Mouse (Mus musculus) heart, embryonic 15.5 days (tissue): Measurements from ENCODE around the gene Gm5127. TPM values are rescaled to one million over a fixed set of nuclear protein-coding genes. Genes with fewer than 3 reads are reported as not detected.

Experiments used
- ATAC-seq: fragments of 200-750 bp; cut with Nextera tagmentation; replicated peaks from 2 replicates; pipeline ENCODE4 v1.8.0; 2017; ENCODE audit warnings: low read depth, moderate TSS enrichment; ENCODE audit not compliant: insufficient number of reproducible peaks, insufficient read depth, low FRiP score
- H3K27ac ChIP-seq: fragments of 300-500 bp; sonication (generic); 2 replicates; pipeline ENCODE4 v1.5.1; 2015; ENCODE audit warnings: mild to moderate bottlenecking, inconsistent platforms
- H3K27me3 ChIP-seq: fragments of 300-500 bp; sonication (generic); 2 replicates; pipeline ENCODE4 v1.6.1; 2015; ENCODE audit warnings: inconsistent platforms
- H3K36me3 ChIP-seq: fragments of 300-500 bp; sonication (generic); 2 replicates; pipeline ENCODE4 v1.6.1; 2015; ENCODE audit warnings: mild to moderate bottlenecking, inconsistent platforms
- H3K4me1 ChIP-seq: fragments of 300-500 bp; sonication (generic); replicated peaks from 2 replicates; pipeline ENCODE4 v1.6.1; 2015; ENCODE audit warnings: inconsistent platforms
- H3K4me2 ChIP-seq: fragments of 300-500 bp; sonication (generic); 2 replicates; pipeline ENCODE4 v1.6.1; 2015; ENCODE audit warnings: inconsistent platforms, mild to moderate bottlenecking, moderate library complexity
- H3K4me3 ChIP-seq: fragments of 300-500 bp; sonication (generic); 2 replicates; pipeline ENCODE4 v1.5.1; 2015; ENCODE audit warnings: mild to moderate bottlenecking, inconsistent platforms
- H3K9ac ChIP-seq: fragments of 300-500 bp; sonication (generic); 2 replicates; pipeline ENCODE4 v1.6.1; 2015; ENCODE audit warnings: mild to moderate bottlenecking, inconsistent platforms
- H3K9me3 ChIP-seq: fragments of 300-500 bp; sonication (generic); replicated peaks from 2 replicates; pipeline ENCODE4 v1.6.1; 2016; ENCODE audit warnings: inconsistent platforms
- WGBS: fragments of 180-500 bp; shearing (Covaris S2); methylation state at CpG from one replicate; pipeline ENCODE4 v1.1.7; 2015; ENCODE audit warnings: mixed read lengths; 5-methylcytosine and 5-hydroxymethylcytosine counted together
- microRNA-seq: library from miRNA; unstranded; fragments of <30 nt; microRNA quantifications from one replicate; pipeline ENCODE4, GENCODE M21; 2016
- polyA plus RNA-seq: library from polyadenylated mRNA; unstranded; fragments of >200 nt; fragmentation: Nextera tagmentation; extraction: Ambion mirVana; gene quantifications from 2 replicates; pipeline ENCODE4 v1.2.1, GENCODE M21; 2015

Gm5127 gene
- polyA plus RNA-seq, 1 experiment from 2014 or later = not detected

DNA sequence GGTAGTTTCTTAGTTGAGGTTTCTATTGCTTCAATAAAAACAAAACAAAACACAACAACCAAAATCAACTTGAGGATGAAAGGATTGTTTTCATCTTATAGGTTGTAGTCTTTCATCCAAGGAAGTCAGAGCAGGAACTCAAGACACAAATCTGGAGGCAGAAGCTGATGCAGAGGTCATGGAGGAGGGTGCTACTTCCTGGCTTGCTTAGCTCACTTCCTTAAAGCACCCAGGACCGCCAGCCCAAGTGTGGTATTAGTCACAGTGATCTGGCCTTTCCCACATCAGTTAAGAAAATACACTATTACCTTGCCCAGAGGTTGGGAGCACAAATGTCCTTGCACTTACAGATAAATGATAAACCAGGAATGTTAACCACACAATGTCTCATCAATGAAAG lies 45.5 kb downstream of the Gm5127 start:
- Histone ChIP-seq H3K36me3 (no peaks in the 10 kb centered on the region), H3K4me1 (no peaks in the 10 kb centered on the region), H3K27ac (no peak overlapping the region), H3K4me2 (no peak overlapping the region), H3K9me3 (no peaks in the 10 kb centered on the region), H3K4me3 (no peak overlapping the region), H3K9ac (no peak overlapping the region), H3K27me3 (no peaks in the 10 kb centered on the region)
- 71% methylated on average over 1 of the region's 1 CpGs for WGBS
- ATAC-seq = no peak

DNA sequence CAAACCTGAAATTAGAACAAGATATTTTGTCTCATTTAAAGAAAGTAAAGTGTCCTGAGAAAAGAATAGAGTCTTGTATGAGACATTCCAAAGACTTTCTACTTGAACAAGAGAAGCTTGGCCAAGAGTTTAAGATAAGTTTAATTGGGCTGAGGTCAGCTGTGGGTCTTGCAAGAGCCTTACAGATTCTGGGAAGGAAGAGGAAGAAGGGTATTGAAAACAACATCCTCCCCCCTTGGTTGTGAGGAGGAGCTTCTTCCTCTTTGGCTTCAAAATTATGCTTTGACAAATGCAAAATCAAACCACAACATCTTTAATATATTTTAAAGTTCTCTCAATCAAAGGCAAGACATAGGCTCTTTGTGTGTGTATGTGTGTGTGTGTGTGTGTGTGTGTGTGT lies 50.6 kb downstream of the Gm5127 start:
- Histone ChIP-seq H3K4me1 (no peaks in the 10 kb centered on the region), H3K9me3 (no peaks in the 10 kb centered on the region), H3K4me2 (no peak overlapping the region), H3K4me3 (no peak overlapping the region), H3K27ac (no peak overlapping the region), H3K27me3 (no peaks in the 10 kb centered on the region), H3K9ac (no peak overlapping the region), H3K36me3 (no peaks in the 10 kb centered on the region)
- ATAC-seq = no peak

DNA sequence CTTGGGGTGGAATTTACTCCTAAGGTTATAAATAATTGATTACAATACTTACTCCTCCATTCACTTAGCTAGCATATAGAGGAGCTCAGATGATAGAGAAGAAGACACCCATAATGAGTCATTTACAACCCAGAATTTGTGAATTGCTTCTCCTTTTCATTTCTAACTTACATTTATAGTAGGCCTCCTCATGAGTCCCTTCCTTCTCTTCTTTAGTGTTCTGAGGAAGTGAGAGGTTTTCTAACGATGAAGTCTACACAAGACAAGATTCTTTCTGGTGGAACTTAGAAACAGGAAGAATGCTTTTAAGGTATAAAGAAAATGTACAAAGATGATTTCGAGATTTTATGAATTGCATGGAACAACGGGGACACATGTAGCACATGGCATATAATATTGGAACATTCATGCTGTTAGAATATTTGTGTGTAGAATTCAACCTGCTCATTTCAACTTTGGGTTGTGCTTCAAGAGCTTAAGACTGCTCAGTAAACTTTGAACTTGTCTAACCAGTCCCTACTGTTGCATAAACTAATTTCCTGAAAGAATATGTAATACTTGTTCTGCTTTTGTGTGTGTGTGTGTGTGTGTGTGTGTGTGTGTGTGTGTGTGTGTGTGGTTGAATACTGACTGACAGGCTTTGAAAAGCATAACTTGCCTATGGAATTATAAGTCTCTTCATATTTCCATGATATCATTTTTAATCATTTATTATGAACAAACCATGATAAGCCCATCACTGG lies 52.0 kb downstream of the Gm5127 start:
- ATAC-seq = no peak
- WGBS = 58% methylated on average over 3 of the region's 3 CpGs

DNA sequence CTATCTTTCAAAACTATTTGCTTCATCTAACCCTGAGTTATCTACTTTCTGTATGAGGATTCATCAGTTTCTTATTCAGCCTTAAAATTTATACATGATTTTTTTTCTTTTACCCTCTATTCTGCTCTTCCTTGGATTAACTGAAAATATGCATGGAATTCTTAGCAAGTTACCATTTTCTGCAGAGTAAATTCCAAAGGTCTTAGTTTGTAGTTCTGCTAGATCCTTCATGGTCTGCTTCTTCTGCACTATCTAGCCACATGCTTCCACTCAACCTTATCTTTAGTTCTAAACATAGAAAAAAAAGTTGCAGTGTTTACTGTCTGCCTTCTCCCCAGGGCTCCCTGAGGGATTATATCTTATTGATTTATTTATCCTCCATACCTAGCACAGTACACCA lies 79.1 kb downstream of the Gm5127 start:
- H3K9ac ChIP-seq = no peak overlapping the region
- H3K9me3 ChIP-seq = no peaks in the 10 kb centered on the region
- H3K27me3 ChIP-seq = no peaks in the 10 kb centered on the region
- no peaks in the 10 kb centered on the region for H3K4me1 ChIP-seq
- no peak for ATAC-seq
- H3K4me2 ChIP-seq = no peak overlapping the region
- no peak overlapping the region for H3K27ac ChIP-seq
- no peak overlapping the region for H3K4me3 ChIP-seq
- no peaks in the 10 kb centered on the region for H3K36me3 ChIP-seq

More for the DNA sequence above, 52.0 kb downstream of the Gm5127 start:
- Histone ChIP-seq H3K4me3 (no peak overlapping the region), H3K27me3 (no peaks in the 10 kb centered on the region), H3K9ac (no peak overlapping the region), H3K4me2 (no peak overlapping the region), H3K9me3 (no peaks in the 10 kb centered on the region), H3K4me1 (no peaks in the 10 kb centered on the region), H3K27ac (no peak overlapping the region), H3K36me3 (no peaks in the 10 kb centered on the region)

DNA sequence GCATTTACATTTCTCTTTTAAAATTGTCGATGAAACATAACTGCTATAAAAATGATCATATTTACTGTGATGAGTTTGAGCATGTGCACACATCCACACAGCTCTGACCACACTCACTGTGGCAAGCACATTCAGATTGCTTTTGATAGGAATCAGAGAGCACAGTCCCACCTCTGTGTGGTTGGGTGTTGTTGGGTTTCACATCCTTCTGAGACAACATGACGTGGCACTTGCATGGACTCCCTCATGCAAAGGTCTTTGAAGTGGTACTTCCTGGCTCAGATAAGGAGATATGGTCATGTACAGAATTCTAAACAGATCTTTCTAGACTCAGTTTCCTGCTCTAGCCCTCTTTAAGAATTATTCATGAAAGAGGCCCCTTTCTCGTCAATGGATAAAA lies 121.6 kb downstream of the Gm5127 start:
- Histone ChIP-seq H3K4me3 (no peak overlapping the region), H3K9ac (no peak overlapping the region), H3K4me2 (no peak overlapping the region), H3K4me1 (no peaks in the 10 kb centered on the region), H3K9me3 (no peaks in the 10 kb centered on the region), H3K27ac (no peak overlapping the region), H3K36me3 (no peaks in the 10 kb centered on the region), H3K27me3 (no peaks in the 10 kb centered on the region)
- no peak for ATAC-seq
- WGBS = 74% methylated on average over 3 of the region's 3 CpGs

DNA sequence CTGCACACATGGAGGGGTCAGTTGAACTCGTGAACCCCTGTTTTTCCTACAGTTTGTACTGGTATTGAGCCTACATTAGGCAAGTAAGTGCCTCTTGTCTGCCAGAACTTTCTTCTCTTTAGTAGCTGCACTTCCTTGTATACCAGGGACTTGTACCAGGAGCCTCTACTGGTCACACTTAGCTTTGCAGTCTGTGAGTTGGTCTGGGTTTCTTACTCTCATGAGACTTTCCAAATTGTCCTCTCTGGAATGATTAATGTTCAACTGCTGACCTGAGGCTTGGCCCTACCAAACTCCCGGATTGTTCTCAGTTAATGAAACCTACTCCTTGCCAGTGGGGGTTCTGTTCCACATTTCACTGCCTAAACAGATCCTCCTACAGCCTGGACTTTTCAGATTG lies 134.2 kb downstream of the Gm5127 start:
- WGBS = 29% methylated on average over 2 of the region's 2 CpGs
- H3K4me2 ChIP-seq = no peak overlapping the region

DNA sequence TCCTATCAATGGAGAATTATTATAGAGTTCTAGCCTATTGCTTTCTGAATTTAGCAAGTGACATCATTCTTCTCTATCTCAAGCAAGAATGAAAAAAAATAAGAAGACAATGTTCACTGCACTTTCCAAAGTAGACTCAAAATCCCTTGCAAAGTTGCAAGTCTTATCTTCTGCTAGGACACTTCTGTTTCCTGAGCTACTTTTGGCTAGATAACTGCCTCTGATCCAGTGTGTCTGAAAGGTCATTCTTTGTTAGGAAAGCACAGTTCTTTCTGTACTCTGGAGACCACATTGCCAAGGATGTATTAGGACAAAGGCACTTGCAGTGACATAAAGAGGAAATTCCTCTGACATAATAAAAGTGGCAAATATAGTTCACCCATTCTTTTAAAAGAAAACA lies 159.3 kb downstream of the Gm5127 start:
- Histone ChIP-seq H3K36me3 (no peaks in the 10 kb centered on the region), H3K4me2 (no peak overlapping the region), H3K9me3 (no peaks in the 10 kb centered on the region), H3K4me3 (no peak overlapping the region), H3K9ac (no peak overlapping the region), H3K27me3 (no peaks in the 10 kb centered on the region), H3K27ac (no peak overlapping the region), H3K4me1 (no peaks in the 10 kb centered on the region)
- ATAC-seq = no peak

More for the DNA sequence above, 134.2 kb downstream of the Gm5127 start:
- H3K4me3 ChIP-seq = no peak overlapping the region
- no peaks in the 10 kb centered on the region for H3K27me3 ChIP-seq
- no peak overlapping the region for H3K9ac ChIP-seq
- no peak for ATAC-seq
- H3K36me3 ChIP-seq = no peaks in the 10 kb centered on the region
- H3K4me1 ChIP-seq = no peaks in the 10 kb centered on the region
- no peaks in the 10 kb centered on the region for H3K9me3 ChIP-seq
- no peak overlapping the region for H3K27ac ChIP-seq

DNA sequence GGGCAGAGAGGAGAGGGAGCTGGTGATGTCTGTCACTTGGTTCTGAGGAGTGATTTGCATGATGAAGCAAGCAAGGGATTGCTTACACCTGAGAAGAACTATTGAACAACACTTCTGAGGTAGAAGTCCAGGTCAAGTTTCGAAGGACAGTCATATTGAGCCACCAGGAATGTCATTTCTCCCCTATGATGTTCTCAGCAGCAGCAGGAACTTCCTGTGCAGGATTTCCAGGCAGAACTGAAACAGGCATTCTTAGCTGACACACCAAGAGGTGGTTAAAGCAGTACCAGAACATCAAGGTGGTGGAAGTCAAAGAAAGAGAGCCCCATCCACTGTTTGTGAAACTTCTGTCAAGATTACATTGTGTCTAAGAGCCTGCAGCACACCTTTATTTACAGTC lies 172.3 kb downstream of the Gm5127 start:
- Histone ChIP-seq H3K27me3 (no peaks in the 10 kb centered on the region), H3K9me3 (no peaks in the 10 kb centered on the region), H3K4me3 (no peak overlapping the region), H3K9ac (no peak overlapping the region), H3K36me3 (no peaks in the 10 kb centered on the region), H3K4me1 (no peaks in the 10 kb centered on the region), H3K4me2 (no peak overlapping the region), H3K27ac (no peak overlapping the region)
- 58% methylated on average over 1 of the region's 1 CpGs for WGBS
- ATAC-seq = no peak

Small RNA genes lying within 50 kb of the gene (microRNA-seq; reads per million reads assigned to microRNA genes)
- not detected for gene Gm22102

Other genes with a start within 250 kb of the Gm5127 start
- 0.71 and 1.1 TPM in 2 replicates for gene Fndc3c1, start 97.8 kb upstream of the Gm5127 start, polyA plus RNA-seq
- gene Cysltr1, start 20.5 kb downstream of the Gm5127 start, polyA plus RNA-seq = 1.5 and 2.2 TPM in 2 replicates